Mouse (Mus musculus): Measurements from ENCODE around the gene St3gal5.
A peak's percentile ranks its signal among the peaks of the same experiment; 100 is the strongest.

DNA sequence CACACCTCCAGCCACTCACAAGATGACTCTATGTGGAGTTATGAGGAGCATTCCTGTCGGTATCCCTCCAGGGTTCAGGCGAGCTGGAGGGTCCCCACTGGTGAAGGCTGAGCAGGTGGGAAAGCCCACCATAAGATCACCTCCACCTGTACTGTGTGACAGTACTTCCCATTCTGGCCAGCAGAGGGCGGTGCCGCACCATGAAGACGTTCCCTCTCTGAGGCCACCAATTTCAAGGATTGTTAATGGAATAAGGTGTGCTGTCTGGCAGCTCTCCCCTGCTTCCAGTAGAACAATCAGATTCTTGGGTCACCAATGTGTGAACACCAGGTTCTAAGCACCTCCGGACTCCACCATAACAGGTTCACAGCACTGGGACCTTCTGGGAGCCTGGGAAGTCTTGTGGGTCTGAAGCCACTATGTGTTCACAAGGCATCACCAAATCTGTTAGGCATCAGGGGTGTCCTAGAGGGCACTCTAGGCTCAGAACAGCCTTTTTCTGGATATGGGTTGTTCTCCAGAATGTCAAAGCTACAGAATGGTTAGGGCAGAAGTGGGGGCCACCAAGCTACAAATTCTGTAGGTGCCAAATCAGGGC, 88.6 kb downstream of the St3gal5 start:
- peak; percentile 92 for TF ChIP-seq CTCF (IDR thresholded peaks at IDR 0.05; ENCODE audit: control insufficient read depth, insufficient read depth, insufficient read length)
- TF ChIP-seq MAX (IDR thresholded peaks at IDR 0.05) = no peak
- TF ChIP-seq MYOD1 (IDR thresholded peaks at IDR 0.05; ENCODE audit: control insufficient read depth, insufficient read length, low read depth) = no peak
- TF ChIP-seq MYOG (IDR thresholded peaks at IDR 0.05; ENCODE audit: control insufficient read depth, extremely low read depth, insufficient read length) = no peak
- no peak for TF ChIP-seq FOSL1 (IDR thresholded peaks at IDR 0.05; ENCODE audit: insufficient read depth, low read length, poor library complexity, severe bottlenecking)
